Mouse (Mus musculus) heart, postnatal 4 days (tissue): ENCODE results near the gene Efna5. TPM values are rescaled to one million over a fixed set of nuclear protein-coding genes. Genes with fewer than 3 reads are reported as not detected.

Source experiments
- DNase-seq: peaks from one replicate; pipeline ENCODE4 v3.0.0; 2021
- total RNA-seq, 2 experiments: library from RNA; stranded (reverse); gene quantifications; 2 replicates each; pipeline ENCODE4 v1.2.3; 2021

The Efna5 gene
- total RNA-seq, 2 experiments from 2014 or later, result 39.7 to 46.1 TPM

DNA sequence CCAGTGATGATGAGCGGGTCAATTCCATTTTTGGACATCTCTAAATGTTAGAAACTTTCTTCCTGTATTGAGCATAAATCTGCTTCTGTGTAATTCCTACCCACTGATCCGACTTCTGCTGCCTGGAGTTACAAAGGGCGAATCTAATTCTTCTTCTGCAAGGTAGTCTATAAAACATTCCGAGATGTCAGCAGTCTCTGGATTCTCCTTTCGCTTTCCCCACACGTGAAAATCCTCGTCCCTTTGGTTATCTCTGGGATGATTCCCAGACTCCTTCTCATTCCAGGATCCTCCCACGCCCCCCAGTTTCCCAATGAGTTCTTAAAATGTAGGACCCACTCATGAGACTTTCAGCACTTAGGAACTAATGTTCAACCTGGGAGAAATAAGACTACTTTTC, 229.4 kb downstream of the Efna5 start:
- DNase-seq, result no peak

DNA sequence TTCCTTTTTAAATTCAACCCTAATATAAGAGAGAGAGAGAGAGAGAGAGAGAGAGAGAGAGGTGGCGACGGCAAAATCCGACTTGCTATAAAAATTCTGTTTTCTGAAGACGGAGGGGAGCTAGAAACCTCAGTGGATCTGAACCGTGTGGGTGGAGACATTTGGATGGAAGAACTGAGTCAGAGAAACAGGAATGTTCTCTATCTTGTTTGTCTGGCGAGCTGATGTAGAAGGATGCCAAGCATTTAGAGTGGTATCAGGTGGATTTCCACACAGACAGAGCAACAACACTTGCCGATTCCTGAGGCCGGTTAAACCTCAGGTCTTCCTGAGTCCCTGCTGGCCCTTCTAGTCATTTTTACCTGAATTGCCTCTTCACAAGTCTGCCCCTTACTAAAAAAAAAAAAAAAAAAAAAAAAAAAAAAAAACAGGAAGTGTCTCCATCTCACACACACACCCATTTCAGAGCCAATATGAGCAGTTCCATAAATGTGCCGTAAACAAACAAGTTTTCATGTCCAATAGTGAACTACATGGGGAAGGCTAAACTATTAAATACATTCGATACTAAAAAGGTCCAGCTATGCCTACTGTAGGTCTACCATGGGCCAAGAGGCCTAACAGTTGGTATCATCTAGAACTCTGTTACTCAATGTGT, 231.7 kb downstream of the Efna5 start:
- DNase-seq, result peak; percentile 39

DNA sequence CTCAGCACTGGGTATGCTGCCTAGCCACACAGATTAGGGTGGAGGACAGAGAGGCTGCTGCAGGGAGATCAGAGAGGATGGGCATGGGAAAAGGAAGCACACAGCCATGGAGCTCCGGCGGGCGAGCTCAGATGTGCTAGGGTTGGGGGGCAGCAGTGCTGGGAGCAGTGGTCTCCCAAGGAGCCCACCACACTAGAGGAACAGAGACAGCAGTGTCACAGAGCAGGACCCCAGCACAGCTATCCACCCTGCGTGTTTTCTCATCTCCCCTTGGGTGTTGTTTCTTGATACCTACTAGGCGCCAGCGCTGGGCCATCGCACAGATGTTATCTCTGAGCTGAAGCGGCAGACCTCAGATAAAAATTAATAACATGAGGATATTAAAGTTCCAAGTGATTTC, 234.3 kb downstream of the Efna5 start:
- DNase-seq, result no peak

DNA sequence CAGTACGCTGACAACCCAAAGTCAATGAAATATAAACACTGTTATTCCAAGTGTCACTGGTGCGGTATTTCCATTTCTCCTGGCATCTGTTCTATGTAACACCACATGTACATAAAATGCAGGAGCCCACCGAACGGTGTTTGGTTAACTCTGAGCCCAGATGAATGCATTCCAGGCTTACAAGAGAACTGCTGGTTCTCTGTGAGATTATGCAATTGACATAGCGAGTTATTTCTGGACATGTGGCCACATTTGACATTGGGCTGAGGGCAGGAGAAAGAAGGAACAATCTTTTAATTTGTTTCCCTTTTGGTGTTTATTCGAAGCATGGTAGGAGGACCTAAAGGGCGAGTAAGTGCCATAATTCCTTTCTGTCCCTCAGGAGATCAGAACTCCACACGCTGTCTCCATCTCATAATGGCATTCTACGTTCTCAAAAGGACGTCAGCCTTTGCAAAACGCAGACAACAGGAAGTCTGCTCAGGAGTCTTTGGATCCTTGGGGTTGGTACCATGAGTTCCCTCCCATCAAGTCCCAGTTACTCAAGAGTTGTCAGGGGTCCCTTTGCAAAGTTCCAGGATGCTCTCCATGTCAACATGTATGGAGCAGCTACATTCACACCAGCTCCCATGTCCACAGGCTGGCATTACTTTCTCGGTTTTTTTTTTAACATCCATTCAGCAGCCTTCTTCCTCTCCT, 238.5 kb downstream of the Efna5 start:
- peak; percentile 17 for DNase-seq

DNA sequence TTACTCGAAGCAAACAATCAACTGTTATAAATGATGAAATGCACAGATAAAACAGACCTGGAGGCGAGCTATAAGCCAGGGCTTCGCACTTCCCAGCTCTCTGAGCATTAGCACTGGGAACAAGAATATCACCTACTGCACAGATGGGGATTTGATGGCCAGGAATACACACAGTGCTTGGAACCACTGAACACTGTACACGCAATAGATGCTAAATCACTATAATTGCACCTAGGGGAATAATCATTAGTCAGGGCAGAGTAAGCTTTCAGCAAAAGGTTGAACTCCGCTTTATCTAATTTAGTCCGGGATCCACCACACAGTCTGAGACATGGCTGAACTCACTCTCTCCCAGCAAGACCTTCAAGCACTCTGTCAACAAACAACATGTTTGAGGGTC, 240.5 kb downstream of the Efna5 start:
- DNase-seq, result no peak

DNA sequence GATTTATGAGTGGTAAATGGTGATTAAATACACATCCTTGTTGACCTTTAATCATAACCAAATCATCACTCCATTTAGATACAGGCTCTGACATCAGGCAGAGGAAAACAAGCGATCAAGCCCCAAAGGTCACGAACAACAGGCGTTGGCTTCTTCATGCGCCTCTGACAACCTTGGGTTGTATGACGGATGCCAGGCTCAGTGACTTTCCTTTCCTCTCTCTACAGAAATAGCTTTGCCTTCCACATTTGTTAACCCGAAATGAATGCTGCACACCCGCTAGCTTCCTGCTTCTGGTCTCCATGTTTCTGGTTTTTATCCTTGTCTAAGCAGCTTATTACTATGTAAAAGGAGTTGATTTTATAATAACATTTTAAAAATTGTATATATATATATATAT, 244.2 kb downstream of the Efna5 start:
- peak; percentile 31 for DNase-seq

DNA sequence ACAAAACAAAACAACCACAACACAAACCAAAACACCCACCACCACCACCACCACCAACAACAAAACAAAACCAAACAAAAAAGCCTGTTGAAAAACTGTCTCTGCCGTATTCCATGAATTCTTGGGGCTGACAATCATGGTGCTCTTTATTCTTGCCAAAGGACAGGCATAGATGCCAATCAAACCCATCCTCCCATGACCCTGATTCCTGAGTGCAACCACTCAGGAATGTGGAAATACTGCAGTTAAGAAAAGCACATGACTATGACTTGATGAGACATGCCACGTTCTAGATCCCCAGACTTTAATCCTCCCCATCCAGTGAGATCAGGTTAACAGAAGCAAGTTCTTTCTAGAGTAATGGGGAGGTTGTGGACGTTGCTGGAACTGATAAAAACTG, 246.2 kb downstream of the Efna5 start:
- no peak for DNase-seq

DNA sequence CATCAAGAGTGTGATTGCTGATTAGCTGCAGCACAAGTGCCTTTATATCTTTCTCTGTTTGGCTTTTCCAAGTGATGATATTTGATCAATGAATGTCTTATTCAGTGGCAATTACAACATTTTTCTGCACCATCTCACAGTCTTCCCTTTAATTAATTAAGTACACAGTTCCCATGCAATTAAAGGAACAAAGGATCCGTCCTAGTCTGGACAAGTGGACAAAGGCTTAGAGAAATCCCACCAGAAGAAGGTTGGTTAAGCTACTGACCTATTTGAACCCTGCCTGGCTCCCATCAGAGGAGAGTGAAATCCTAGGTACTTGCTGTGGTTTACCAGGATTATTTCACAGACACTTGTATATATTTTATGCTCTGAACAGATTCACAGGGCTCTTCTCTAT, 252.6 kb downstream of the Efna5 start:
- DNase-seq, result no peak

DNA sequence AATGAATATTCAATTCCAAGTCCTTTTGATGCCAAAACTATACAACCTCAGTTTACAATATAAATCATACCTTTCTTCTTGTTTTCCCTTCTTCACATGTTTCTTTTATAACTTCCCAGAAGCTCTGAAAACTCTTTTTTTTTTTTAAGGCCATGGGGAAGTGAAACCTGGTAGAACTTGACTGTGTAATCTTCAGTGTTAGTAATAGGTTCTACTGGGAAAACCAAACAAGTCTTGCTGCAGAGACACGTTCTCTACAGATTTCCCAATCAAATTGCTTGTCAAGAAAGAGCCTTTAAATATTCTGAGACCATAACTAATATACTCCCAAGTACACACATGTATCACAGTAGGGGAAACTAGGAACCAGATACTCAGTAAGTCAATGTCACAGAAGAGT, 253.6 kb downstream of the Efna5 start:
- DNase-seq, result no peak

DNA sequence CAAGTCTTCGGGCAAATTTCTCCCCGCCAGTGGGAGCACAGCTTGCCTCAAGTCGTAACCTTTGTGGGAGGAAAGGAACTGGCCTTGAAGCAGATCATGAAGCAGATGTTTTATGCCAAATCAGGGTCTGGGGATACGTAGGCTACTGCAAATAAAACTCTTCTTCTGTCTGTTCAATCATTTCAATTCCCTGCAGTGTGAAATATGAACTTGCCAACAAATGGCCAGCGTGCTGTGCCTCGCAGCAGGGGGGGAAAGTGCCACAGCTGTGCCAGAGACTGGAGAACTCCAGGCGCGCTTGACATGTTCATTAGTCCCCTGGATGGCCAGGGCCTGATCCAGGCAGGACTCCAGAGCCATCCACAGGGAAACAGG, 255.5 kb downstream of the Efna5 start:
- DNase-seq, result no peak

DNA sequence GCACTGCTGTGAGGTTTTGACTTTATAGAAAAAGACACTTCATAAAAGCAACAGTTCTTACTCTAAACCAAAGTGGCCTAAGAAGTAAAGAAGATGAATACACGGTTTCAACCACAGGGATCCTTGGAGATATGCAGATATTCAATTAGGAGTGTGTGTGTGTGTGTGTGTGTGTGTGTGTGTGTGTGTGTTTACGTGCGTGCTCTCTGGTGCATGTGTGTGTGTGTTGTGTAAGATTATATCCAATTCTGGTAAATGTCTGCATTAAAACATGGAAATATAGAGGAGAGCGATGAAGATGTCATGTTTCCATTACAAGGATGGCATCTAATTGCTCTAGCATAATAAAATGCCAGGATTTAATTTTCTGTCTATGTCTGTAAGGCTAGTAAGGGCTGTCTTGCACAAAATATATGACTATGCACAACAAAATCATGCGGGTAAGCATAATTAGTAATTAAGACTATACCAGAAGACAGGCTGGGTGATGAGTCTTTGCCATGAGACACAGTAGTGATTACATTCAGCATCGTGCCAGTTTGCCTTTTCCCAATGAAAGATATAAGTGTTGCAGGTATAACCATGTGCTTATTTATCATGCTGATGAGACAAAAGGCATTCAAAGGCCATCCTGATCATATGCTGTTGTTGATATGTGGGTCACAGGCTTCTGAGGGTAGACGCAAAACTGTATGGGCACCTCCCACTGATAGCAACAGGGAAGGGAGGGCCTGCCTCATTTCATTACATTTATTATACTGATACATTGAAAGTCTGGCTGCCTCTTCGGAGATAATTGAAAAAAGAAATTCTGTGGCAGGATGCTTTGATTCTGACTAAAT, 256.1 kb downstream of the Efna5 start:
- no peak for DNase-seq

DNA sequence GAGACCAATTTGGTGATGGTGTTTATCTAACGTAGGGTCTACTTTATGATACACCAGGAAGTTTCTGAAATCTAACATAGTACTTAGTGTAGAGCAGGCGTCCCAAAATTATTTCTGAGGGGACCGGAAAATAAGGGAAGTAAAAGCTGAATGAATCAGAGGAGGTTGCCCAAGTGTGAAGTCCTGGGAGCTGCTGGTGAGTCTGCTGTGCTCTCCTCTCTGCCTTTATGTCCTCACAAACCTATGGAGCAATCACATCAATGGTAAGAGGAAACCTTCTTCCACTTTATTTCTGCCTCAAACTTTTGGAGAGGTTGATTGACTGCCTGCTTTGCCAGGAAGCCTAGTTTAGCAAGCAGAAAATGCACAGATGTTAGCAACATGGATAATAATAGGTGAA, 257.9 kb downstream of the Efna5 start:
- no peak for DNase-seq

DNA sequence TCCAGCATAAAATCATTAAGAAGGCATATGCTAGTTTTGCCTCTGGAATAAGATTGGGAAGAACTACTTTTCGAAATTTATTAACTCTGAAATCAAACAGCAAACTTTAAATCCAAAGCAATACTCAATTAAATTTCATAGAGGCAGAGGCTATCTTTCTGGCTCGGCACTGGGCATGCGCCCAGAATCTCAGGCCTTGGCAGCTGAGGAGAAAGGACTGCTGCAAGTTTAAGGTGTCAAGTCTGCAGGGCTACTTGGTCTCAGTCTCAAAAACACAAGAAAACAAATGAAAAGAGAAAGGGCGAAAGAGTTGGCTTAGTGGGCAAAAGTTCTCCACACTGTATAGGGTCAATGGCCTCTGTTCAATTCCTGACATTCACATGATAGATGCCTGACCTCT, 258.6 kb downstream of the Efna5 start:
- DNase-seq, result peak; percentile 44

DNA sequence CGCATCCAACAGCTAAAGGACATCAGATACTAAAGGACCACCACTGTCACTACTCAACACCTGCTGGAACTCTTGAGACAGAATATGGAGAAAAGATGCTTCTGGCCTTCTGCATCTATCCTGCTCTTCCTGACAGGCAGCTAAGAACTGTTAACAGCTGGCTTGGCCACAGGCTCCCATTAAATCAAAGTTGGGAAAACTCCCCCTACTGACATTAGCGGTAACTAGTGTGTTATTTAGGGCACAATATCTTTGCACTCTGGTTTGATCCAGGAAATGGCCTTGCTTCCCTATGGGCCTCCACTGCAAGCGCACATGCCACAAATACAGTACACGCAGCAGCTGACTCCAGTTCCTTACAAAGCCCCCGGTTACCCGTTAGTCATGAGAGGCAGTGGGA, 266.0 kb downstream of the Efna5 start:
- peak; percentile 21 for DNase-seq

DNA sequence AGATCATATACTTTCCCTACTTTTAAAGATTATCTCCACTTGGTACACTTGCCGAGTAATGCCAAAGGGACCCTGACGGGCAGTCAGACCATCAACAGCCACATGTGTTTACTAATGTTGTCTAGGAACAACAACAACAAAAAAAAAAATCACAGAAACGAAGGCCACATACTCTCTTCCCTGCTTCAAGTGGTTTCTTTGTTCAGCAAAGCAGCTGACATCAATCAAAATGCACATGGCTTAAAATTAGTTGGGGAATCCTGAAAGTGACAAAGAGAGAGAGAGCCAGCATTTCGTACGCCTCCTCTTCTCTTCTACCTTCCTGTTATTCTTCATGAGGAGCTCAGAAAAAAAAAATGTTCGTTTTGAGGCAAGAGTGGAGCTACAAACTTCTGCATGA, 266.4 kb downstream of the Efna5 start:
- no peak for DNase-seq

DNA sequence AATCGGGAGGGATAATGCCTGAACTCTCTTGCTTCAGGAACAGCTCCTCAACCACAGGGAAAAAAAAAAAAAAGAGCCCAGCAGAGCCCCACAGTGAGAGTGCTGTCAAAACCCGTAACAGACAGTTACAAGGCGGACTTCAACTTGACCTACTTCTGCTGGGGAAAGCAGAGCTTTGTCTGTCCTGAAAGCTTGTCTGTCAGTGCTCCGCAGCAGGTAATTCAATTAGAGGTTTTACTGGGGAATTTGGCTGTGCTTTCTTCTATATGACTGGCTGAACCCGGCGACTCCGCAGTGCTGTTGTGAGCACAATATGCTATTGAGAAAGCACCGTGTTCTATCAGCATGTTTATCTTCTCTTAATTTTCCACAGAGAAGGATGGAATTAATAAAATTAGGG, 266.9 kb downstream of the Efna5 start:
- DNase-seq, result no peak

DNA sequence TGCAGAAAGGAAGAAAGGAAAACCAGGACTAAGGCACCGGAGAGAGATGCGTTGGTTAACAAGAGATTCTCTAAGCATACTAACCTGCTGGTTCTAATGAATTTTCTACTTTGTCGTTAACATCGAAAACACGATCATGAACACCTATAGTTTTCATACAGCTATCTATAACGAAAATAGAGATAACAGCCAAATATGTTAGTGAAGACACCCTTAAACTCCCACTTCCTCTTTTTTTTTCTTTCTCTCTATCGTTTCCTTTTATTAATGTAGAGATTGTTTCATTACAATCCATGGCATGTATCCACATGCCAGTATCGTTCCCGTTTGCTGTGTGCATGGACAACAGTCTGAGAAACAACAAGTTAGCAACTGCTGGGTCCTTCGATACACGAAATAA, 267.9 kb downstream of the Efna5 start:
- DNase-seq, result no peak

DNA sequence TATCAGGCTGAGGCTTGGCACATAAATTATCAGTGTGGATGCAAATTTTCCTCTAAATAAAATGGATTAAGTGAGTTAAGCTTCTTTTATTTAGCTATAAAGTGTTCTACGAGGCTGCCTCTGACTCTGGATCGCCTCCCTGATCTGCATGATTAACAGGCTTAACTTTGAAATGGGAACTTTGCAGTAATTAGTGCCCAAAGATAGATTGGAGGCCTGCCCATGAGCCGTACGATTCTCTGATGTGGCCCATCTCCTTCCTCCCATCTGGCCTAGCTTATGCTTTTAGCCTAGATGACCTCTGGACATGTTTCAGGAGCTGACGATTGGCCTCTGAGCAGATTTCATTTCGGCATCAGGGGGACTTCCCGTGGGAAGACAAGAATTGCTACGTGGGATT, 273.0 kb downstream of the Efna5 start:
- DNase-seq, result no peak

DNA sequence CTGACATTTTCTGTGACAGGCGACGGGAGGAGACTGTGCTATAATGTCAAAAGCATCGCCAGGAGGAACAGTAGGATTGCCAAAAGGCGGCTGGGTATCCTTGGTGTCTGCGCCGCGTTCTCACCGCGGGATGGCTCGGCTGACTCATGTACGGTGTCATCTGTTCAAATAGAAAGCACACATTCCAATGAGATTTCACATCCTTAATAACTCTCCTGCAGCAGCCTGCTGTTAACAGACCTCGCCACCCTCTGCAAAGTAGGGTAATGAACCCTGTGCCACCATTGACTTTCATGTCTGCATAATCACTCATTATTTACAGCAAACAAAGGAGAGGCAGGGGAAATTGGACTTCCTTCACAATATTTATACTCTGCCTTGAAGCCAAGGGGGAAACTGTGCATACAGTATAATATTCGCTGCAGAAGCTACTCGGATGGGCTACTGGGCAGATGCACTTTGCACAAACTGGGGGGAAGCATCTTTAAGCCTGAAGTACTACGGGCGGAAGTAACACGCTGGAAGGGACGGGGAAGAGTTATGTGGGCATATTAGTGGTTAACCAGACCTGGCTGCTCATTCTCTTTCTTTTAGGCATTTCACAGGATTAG, 273.7 kb downstream of the Efna5 start:
- no peak for DNase-seq

DNA sequence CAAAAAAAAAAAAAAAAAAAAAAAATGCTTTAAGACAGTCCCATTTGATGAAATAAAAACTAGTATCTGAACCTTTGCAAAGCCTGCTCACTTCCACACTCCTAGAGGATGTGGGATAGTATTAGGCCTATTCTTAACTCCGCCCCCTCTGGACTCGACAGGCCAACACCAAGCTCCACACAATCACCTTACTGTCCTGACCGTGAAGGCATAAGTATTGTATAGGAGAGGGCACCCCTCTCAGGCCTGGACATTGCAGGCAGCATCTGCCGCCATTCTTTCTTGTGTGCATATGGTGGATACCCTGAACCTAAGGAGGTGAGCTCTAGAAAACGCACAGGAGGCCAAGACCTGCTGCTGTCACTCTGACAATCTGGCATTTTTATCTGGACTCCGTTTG, 274.4 kb downstream of the Efna5 start:
- DNase-seq, result no peak

DNA sequence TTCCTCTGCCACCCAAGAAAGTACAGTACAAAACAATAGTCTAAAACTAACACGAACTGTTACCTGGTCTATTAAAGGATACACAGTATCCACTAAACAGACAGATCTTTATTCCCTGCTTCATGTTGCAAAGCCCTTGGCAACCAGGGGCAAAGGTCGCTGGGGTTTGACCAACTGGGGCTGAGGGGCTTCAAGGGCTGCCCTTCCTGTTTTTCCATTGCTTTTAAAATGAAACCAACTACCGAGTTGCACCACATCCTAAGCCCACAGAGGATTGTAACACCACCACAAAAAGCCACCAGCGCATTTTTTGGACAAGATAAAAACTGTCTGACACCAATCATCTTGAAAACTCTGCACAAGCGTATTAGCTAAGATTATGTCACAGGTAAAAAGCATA, 276.8 kb downstream of the Efna5 start:
- DNase-seq, result no peak

DNA sequence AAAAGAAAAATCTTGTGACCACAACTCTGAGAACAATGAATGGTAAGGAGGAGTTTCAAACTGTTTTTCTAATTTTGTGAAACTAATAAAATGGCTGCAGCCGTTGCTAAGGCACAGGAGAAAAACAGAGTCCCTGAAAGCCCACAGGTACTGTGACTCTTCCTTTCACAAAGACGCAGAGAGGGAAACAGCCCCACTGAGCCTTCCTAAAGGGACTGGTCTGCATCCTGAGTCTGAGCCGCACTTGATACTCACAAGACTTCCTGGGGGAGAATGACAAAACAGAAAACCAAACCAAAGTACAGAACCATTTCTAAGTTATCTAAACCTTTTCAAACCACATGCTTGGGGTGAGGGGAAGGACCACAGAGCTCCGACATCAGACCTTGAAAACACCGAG, 277.5 kb downstream of the Efna5 start:
- DNase-seq, result no peak
